Mouse (Mus musculus): ENCODE data around the gene Zbtb39. TPM values are rescaled to one million over a fixed set of nuclear protein-coding genes. Genes with fewer than 3 reads are reported as not detected.

The Zbtb39 gene
- total and polyA plus RNA-seq, 2 experiments from 2014 or later: 3.1 to 13.6 TPM

- Histone ChIP-seq H3K36me3 (ENCODE audit: insufficient read depth, low read length) (peaks cover 21% of the 10 kb centered on the region), H3K4me1 (ENCODE audit: insufficient read depth, low read length) (no peaks in the 10 kb centered on the region; the same call in 1 of the 2 replicates), H3K9ac (replicated peaks; ENCODE audit: low read length, poor library complexity, severe bottlenecking) (no peak overlapping the region), H3K9me3 (ENCODE audit: low read length) (no peaks in the 10 kb centered on the region), H3K27ac (ENCODE audit: low read depth, low read length) (no peak overlapping the region), H3K27me3 (ENCODE audit: insufficient read depth, low read length) (no peaks in the 10 kb centered on the region), H3K4me3 (ENCODE audit: low read depth, low read length) (no peak overlapping the region), H3K4me2 (ENCODE audit: low read depth, low read length, poor library complexity, severe bottlenecking) (no peak overlapping the region)
- 54% methylated on average over 13 of the region's 13 CpGs for WGBS
- no peak for ATAC-seq (ENCODE audit: low FRiP score)
- no peak for DNase-seq (ENCODE audit: low spot score)
- peak; percentile 78 for TF ChIP-seq CTCF (IDR thresholded peaks at IDR 0.05)
Observed at GRCm38 (mm10) chr10:127738151-127738882, 1.0 kb upstream of the Zbtb39 start.

GRCm38 (mm10) chr10:127739661-127740161 lies 373 bp downstream of the Zbtb39 start:
- WGBS: under 1% methylated on average over 38 of the region's 55 CpGs
- Histone ChIP-seq H3K4me3 (ENCODE audit: low read depth, low read length) (peak overlapping the region; percentile 69), H3K36me3 (ENCODE audit: insufficient read depth, low read length) (peaks cover 35% of the 10 kb centered on the region), H3K4me1 (ENCODE audit: insufficient read depth, low read length) (no peaks in the 10 kb centered on the region; the same call in 1 of the 2 replicates), H3K27ac (ENCODE audit: low read depth, low read length) (peak overlapping the region; percentile 77), H3K27me3 (ENCODE audit: insufficient read depth, low read length) (no peaks in the 10 kb centered on the region), H3K9me3 (ENCODE audit: low read length) (no peaks in the 10 kb centered on the region), H3K9ac (replicated peaks; ENCODE audit: low read length, poor library complexity, severe bottlenecking) (peak overlapping the region; percentile 94), H3K4me2 (ENCODE audit: low read depth, low read length, poor library complexity, severe bottlenecking) (peak overlapping the region; percentile 69)
- peak; percentile 47 for ATAC-seq (ENCODE audit: low FRiP score)
- no peak for DNase-seq (ENCODE audit: low spot score)
- TF ChIP-seq CTCF (IDR thresholded peaks at IDR 0.05): no peak

DNA sequence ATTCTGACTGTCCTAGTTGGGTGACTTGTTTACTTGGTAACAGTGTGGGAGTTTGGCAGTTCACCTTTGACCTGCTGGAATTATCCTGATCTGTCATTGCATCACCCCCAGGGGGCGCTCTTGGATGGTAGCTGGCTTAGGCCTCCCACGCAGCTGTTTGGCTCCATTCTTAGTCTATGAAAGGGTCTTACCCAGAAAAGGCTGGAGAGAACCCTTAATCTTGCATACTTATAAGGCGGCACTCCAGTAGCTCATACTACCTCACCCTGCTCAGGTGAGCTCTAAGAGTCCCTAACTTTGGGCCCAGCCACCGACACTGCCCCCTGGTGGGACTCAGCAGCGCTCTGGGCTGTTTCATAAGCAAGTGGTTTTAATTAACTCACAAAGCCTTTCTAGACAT lies 5.3 kb downstream of the Zbtb39 start:
- TF ChIP-seq CTCF (IDR thresholded peaks at IDR 0.05): peak; percentile 68
- no peaks in the 10 kb centered on the region for H3K9me3 ChIP-seq (ENCODE audit: low read length)
- no peak for ATAC-seq (ENCODE audit: low FRiP score)
- peak; percentile 56 for DNase-seq (ENCODE audit: low spot score)
- no peak overlapping the region for H3K9ac ChIP-seq (replicated peaks; ENCODE audit: low read length, poor library complexity, severe bottlenecking)
- no peak overlapping the region for H3K4me2 ChIP-seq (ENCODE audit: low read depth, low read length, poor library complexity, severe bottlenecking)
- no peak overlapping the region for H3K4me3 ChIP-seq (ENCODE audit: low read depth, low read length)
- peaks cover 55% of the 10 kb centered on the region for H3K36me3 ChIP-seq (ENCODE audit: insufficient read depth, low read length)
- H3K4me1 ChIP-seq (ENCODE audit: insufficient read depth, low read length): no peaks in the 10 kb centered on the region; the same call in 1 of the 2 replicates
- no peaks in the 10 kb centered on the region for H3K27me3 ChIP-seq (ENCODE audit: insufficient read depth, low read length)
- 61% methylated on average over 5 of the region's 5 CpGs for WGBS
- H3K27ac ChIP-seq (ENCODE audit: low read depth, low read length): no peak overlapping the region

DNA sequence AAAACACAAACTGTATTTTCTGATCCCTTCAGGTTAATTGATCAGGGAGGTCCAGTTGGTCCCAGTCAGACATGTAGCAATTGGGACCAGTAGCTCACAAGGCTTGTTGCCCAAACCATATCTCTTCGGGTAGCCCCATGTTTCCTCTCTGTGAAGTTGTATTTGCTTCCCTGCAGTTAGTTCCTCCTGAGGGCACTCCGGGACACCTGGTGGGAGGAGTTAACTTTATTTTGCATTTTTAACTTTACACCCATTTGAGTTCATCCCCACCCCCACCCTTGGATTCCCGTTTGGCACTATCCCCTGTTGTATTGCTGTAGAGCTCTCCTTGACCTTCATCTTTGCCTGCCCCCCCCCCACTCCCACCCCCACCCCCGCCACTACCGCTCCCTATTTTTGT lies 6.5 kb downstream of the Zbtb39 start:
- whole genome bisulfite sequencing: 84% methylated on average over 4 of the region's 5 CpGs
- no peak for ATAC-seq (ENCODE audit: low FRiP score)
- H3K4me1 ChIP-seq (ENCODE audit: insufficient read depth, low read length): no peaks in the 10 kb centered on the region
- H3K4me2 ChIP-seq (ENCODE audit: low read depth, low read length, poor library complexity, severe bottlenecking): no peak overlapping the region
- H3K27ac ChIP-seq (ENCODE audit: low read depth, low read length): no peak overlapping the region
- H3K9me3 ChIP-seq (ENCODE audit: low read length): no peaks in the 10 kb centered on the region
- no peak for DNase-seq (ENCODE audit: low spot score)
- no peaks in the 10 kb centered on the region for H3K27me3 ChIP-seq (ENCODE audit: insufficient read depth, low read length)
- H3K9ac ChIP-seq (replicated peaks; ENCODE audit: low read length, poor library complexity, severe bottlenecking): no peak overlapping the region
- TF ChIP-seq CTCF (IDR thresholded peaks at IDR 0.05): no peak
- peaks cover 55% of the 10 kb centered on the region for H3K36me3 ChIP-seq (ENCODE audit: insufficient read depth, low read length)
- H3K4me3 ChIP-seq (ENCODE audit: low read depth, low read length): no peak overlapping the region

- Histone ChIP-seq H3K36me3 (ENCODE audit: insufficient read depth, low read length) (peaks cover 45% of the 10 kb centered on the region), H3K9me3 (ENCODE audit: low read length) (no peaks in the 10 kb centered on the region), H3K27me3 (ENCODE audit: insufficient read depth, low read length) (no peaks in the 10 kb centered on the region), H3K9ac (replicated peaks; ENCODE audit: low read length, poor library complexity, severe bottlenecking) (no peak overlapping the region), H3K4me1 (ENCODE audit: insufficient read depth, low read length) (no peaks in the 10 kb centered on the region), H3K27ac (ENCODE audit: low read depth, low read length) (no peak overlapping the region), H3K4me3 (ENCODE audit: low read depth, low read length) (no peak overlapping the region), H3K4me2 (ENCODE audit: low read depth, low read length, poor library complexity, severe bottlenecking) (no peak overlapping the region)
- ATAC-seq (ENCODE audit: low FRiP score) (no peak), DNase-seq (ENCODE audit: low spot score) (no peak)
- 94% methylated on average over 8 of the region's 8 CpGs for WGBS
- TF ChIP-seq CTCF (IDR thresholded peaks at IDR 0.05): no peak
Observed at GRCm38 (mm10) chr10:127747254-127747653, 7.9 kb downstream of the Zbtb39 start.
